Comparison of ENCODE assay signal across 9 mouse cellular contexts in genomic region chr8:45359091-45359605, GRCm38 (mm10). TPM values are rescaled to one million over a fixed set of nuclear protein-coding genes. Genes with fewer than 3 reads are reported as not detected.
A peak's percentile ranks its signal among the peaks of the same experiment; 100 is the strongest.
DNase-seq lines count a peak whose midpoint lies in the region; ATAC-seq and TF ChIP-seq lines count a peak whose summit lies in the region.
"Had no signal": no experiment of that assay in that cellular context is flagged by ENCODE, and none has a peak within 500 bp of the region (broad histone marks: within the 10 kb centered on the region; RNA-seq: fewer than 3 reads in every experiment).

No protein-coding gene starts in this region.

- no peak for ATAC-seq in cerebellum, adult (ENCODE audit: insufficient number of reproducible peaks, low FRiP score, low TSS enrichment)
- ATAC-seq in limb, embryonic 14.5 days (ENCODE audit: low FRiP score, low read depth) = no peak

- H3K36me3 ChIP-seq in limb, embryonic 14.5 days (ENCODE audit: control insufficient read depth, insufficient read depth, low read length) = peaks cover 2% of the 10 kb centered on the region; the same call in 1 of the 2 replicates

- peak overlapping the region; percentile 86; the same call in 1 of the 2 replicates for H3K4me2 ChIP-seq in limb, embryonic 14.5 days (replicated peaks; ENCODE audit: low read depth, low read length, severe bottlenecking)

- TF ChIP-seq POLR2A in lung, adult 2 months (IDR thresholded peaks at IDR 0.05; ENCODE audit: borderline replicate concordance, extremely low read depth, low read depth, low read length) = no peak
- no peak for TF ChIP-seq POLR2A in limb, embryonic 14.5 days (IDR thresholded peaks at IDR 0.05; ENCODE audit: borderline replicate concordance, extremely low read depth, insufficient read depth, insufficient read length)

- H3K9me3 ChIP-seq in limb, embryonic 14.5 days (ENCODE audit: control insufficient read depth, low read length) = no peaks in the 10 kb centered on the region

- no peak overlapping the region for H3K4me3 ChIP-seq in lung, adult 2 months (replicated peaks; ENCODE audit: extremely low read depth, low read depth, low read length)
- no peak overlapping the region for H3K4me3 ChIP-seq in limb, embryonic 14.5 days (replicated peaks; ENCODE audit: low read length)

- DNase-seq in cerebellum, adult 8-10 months = peak; percentile 7
- DNase-seq in lung, postnatal 10 days = peak; percentile 24
- no peak for DNase-seq in lung, adult 2 months
- no peak for DNase-seq in limb, embryonic 14.5 days (ENCODE audit: low spot score)
- no peak for DNase-seq in testis, postnatal 14 days (ENCODE audit: low spot score)
- DNase-seq in right cerebral cortex, adult 18-20 months = no peak
- DNase-seq in urinary bladder, postnatal 4 days (ENCODE audit: low spot score in 2 of 2) = no peak

- H3K4me1 ChIP-seq in lung, adult 2 months (ENCODE audit: control insufficient read depth, insufficient read depth, low read length) = no peaks in the 10 kb centered on the region
- H3K4me1 ChIP-seq in limb, embryonic 14.5 days (ENCODE audit: control insufficient read depth, insufficient read depth, low read length) = peaks cover 6% of the 10 kb centered on the region; the same call in 1 of the 2 replicates

- no peak overlapping the region; the same call in 1 of the 2 replicates for H3K27ac ChIP-seq in limb, embryonic 14.5 days (replicated peaks; ENCODE audit: low read depth, low read length)
- H3K27ac ChIP-seq: liver, embryonic 14.5 days had no signal

- no peak overlapping the region for H3K9ac ChIP-seq in limb, embryonic 14.5 days (ENCODE audit: low read depth, low read length, severe bottlenecking)

- TF ChIP-seq CTCF in lung, adult 2 months (IDR thresholded peaks at IDR 0.05; ENCODE audit: insufficient read depth, low read length) = no peak

- H3K27me3 ChIP-seq in limb, embryonic 14.5 days (ENCODE audit: control insufficient read depth, insufficient read depth, low read length) = no peaks in the 10 kb centered on the region

- 74% methylated on average over 6 of the region's 6 CpGs for WGBS in lung, adult 2 months
- WGBS in limb, embryonic 14.5 days = 79% methylated on average over 6 of the region's 6 CpGs

RNA-seq across cellular contexts. Expression of gene Fam149a, which starts 22.9 kb away (rescaled TPM):
- polyA plus RNA-seq in lung, adult 2 months (2012; rRNA removed) = 10.7 and 10.9 TPM in 2 replicates
- polyA plus RNA-seq in limb, embryonic 14.5 days (2012; rRNA removed) = 11.8 and 12.9 TPM in 2 replicates
- polyA plus RNA-seq in limb, embryonic 14.5 days (2014; fragmentation: Nextera tagmentation; extraction: Ambion mirVana) = 14.9 and 16.8 TPM in 2 replicates

RNA-seq across cellular contexts. Expression of gene Cyp4v3, which starts 26.1 kb away (rescaled TPM):
- polyA plus RNA-seq in lung, adult 2 months (2012; rRNA removed) = 7.4 and 9.7 TPM in 2 replicates
- 1.1 and 1.4 TPM in 2 replicates for polyA plus RNA-seq in limb, embryonic 14.5 days (2012; rRNA removed)
- 0.98 and 2.2 TPM in 2 replicates for polyA plus RNA-seq in limb, embryonic 14.5 days (2014; fragmentation: Nextera tagmentation; extraction: Ambion mirVana)

RNA-seq across cellular contexts. Expression of gene Gm45753, which starts 50.9 kb away (rescaled TPM):
- polyA plus RNA-seq in lung, adult 2 months (2012; rRNA removed) = 0.11 TPM in 1 of 2 replicates, not detected in the other
- not detected in 2 replicates for polyA plus RNA-seq in limb, embryonic 14.5 days (2012; rRNA removed)
- polyA plus RNA-seq in limb, embryonic 14.5 days (2014; fragmentation: Nextera tagmentation; extraction: Ambion mirVana) = not detected in 2 replicates

RNA-seq across cellular contexts. Expression of gene Tlr3, which starts 51.7 kb away (rescaled TPM):
- 5.3 and 6.8 TPM in 2 replicates for polyA plus RNA-seq in lung, adult 2 months (2012; rRNA removed)
- 0.81 and 1.4 TPM in 2 replicates for polyA plus RNA-seq in limb, embryonic 14.5 days (2012; rRNA removed)
- polyA plus RNA-seq in limb, embryonic 14.5 days (2014; fragmentation: Nextera tagmentation; extraction: Ambion mirVana) = 1.5 and 2.5 TPM in 2 replicates

Comparison
In these comparisons a context has a peak if more than half of its experiments do, and no peak if none do; other contexts are left out.
1. DNase-seq: peak in cerebellum, adult 8-10 months (single experiment) and lung, postnatal 10 days (single experiment); none in lung, adult 2 months (single experiment), limb, embryonic 14.5 days (single experiment), testis, postnatal 14 days (single experiment), right cerebral cortex, adult 18-20 months (single experiment) and urinary bladder, postnatal 4 days (0 of 2).